Mouse (Mus musculus): ENCODE data around the gene Aif1l.

- TF ChIP-seq CTCF (conservative IDR thresholded peaks at IDR 0.05; ENCODE audit: low read length) (no peak), NANOG (IDR thresholded peaks at IDR 0.05; ENCODE audit: borderline replicate concordance, low read length) (no peak)
Measured at GRCm38 (mm10) chr2:31960986-31961385, 11.0 kb downstream of the Aif1l start.

All from E14TG2a.4 (cell line).